Mouse (Mus musculus): ENCODE results near the gene Scube1. TPM values are rescaled to one million over a fixed set of nuclear protein-coding genes. Genes with fewer than 3 reads are reported as not detected.

Scube1 gene
- polyA plus RNA-seq, 1 experiment from 2014 or later, result 12.6 TPM

DNA sequence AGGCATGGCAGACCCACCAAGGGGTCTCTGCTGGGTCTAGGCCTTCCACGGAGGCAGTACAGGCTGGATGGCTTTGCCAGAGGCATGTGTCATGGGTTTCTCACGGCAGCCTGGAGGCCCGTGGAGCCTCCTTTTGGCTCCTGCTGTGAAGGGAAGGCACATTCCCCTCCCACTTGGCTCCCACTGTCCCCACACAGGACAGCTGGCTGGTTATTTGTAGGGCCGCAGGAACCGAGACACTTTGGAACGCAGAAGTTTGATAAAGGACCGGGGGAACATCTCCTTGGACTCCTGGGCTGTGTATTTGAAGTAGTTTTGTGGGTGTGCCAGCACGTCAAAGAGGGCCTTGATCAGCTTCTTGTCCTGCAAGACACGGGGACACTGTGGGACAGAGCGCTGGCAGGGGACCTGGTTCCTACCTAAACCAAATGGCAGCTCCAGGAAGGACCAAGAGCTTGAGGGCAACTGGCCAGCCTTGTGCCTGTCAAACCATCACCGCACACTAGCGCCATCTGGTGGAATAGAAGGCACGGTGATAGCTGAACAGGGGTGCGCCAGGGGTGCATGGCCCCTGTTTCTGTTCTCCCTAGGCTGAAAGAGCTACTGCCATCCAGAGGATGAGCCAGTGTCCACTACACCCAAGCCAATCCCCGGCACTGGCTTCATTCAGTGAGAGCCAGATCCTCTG lies 117.6 kb downstream of the Scube1 start:
- no peak overlapping the region for H3K4me3 ChIP-seq (ENCODE audit: low read depth, low read length)
- H3K4me1 ChIP-seq (ENCODE audit: control insufficient read depth, insufficient read depth, low read length), result no peaks in the 10 kb centered on the region
- no peak overlapping the region for H3K4me2 ChIP-seq (ENCODE audit: low read depth, low read length)
- H3K27me3 ChIP-seq (replicated peaks; ENCODE audit: control insufficient read depth, insufficient read depth, low read length), result no peaks in the 10 kb centered on the region
- peak; percentile 61 for DNase-seq (ENCODE audit: low spot score)
- H3K27ac ChIP-seq (replicated peaks; ENCODE audit: low read depth, low read length), result no peak overlapping the region
- 54% methylated on average over 14 of the region's 15 CpGs for WGBS
- H3K9me3 ChIP-seq (ENCODE audit: control insufficient read depth, low read length), result no peaks in the 10 kb centered on the region
- peak; percentile 49; the same call in 1 of the 2 replicates for ATAC-seq (ENCODE audit: low read depth)
- H3K36me3 ChIP-seq (ENCODE audit: control insufficient read depth, insufficient read depth, low read length), result no peaks in the 10 kb centered on the region
- H3K9ac ChIP-seq (ENCODE audit: low read depth, low read length), result no peak overlapping the region

DNA sequence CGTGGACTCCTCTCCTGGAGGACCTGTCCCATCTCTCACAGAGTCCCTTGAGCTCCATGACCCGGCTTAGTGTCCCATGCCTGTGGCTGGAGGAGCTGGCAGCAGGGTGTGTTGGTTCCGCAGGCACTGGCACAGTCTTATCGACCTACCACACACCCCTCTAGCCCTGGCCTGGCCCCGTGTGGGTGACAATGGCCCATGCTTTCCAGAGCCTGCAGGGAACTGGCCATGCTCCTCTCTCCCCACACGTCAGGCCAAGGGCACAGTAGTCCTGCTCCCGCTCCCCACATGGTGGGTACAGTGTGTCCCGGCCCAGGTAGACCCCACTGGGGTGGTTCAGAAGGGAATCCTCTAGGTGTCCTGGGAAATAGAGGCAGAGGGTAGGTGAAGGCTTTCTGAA lies 118.1 kb downstream of the Scube1 start:
- Histone ChIP-seq H3K27ac (replicated peaks; ENCODE audit: low read depth, low read length) (no peak overlapping the region), H3K9me3 (ENCODE audit: control insufficient read depth, low read length) (no peaks in the 10 kb centered on the region), H3K4me3 (ENCODE audit: low read depth, low read length) (no peak overlapping the region), H3K4me1 (ENCODE audit: control insufficient read depth, insufficient read depth, low read length) (no peaks in the 10 kb centered on the region), H3K9ac (ENCODE audit: low read depth, low read length) (no peak overlapping the region), H3K4me2 (ENCODE audit: low read depth, low read length) (no peak overlapping the region), H3K27me3 (replicated peaks; ENCODE audit: control insufficient read depth, insufficient read depth, low read length) (no peaks in the 10 kb centered on the region), H3K36me3 (ENCODE audit: control insufficient read depth, insufficient read depth, low read length) (no peaks in the 10 kb centered on the region)
- DNase-seq (ENCODE audit: low spot score) (no peak), ATAC-seq (ENCODE audit: low read depth) (no peak)
- WGBS, result 90% methylated on average over 8 of the region's 8 CpGs

DNA sequence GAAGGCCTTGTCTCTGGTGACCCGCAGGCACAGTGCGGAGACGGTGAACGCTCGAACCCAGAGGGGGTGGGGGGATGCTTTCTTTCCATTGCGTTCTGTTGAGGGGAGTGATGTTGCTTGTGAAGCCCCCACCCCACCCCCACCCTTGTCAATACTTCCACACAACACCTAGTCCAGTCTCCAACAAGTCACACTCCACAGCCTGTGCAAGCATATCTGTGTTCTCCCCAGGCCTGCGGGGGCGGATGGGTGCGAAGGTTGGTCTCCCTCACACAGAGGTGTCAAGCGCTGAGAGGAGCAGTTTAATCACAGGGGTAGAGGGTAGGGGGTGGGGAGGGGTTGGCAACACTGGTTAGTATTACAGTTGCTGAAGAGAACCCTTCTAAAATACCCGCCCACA lies 118.6 kb downstream of the Scube1 start:
- no peaks in the 10 kb centered on the region for H3K9me3 ChIP-seq (ENCODE audit: control insufficient read depth, low read length)

DNA sequence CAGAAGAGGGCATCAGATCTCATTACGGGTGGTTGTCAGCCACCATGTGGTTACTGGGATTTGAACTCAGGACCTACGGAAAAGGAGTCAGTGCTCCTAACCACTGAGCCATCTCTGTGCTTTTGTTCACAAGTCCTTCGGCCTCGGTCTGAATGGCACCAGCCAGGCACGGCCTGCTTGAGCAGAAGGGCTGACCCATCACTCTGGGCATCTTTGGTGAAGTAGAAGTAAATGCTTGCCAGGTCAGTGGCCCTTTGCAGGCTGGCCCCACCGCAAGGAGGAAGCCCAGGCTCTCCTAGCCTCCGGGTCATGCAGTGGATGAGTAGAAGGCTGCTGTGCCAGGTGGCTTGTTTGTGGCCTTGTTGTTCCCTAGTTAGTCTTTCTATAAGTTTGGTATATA lies 121.4 kb downstream of the Scube1 start:
- H3K4me2 ChIP-seq (ENCODE audit: low read depth, low read length), result no peak overlapping the region
- no peaks in the 10 kb centered on the region for H3K4me1 ChIP-seq (ENCODE audit: control insufficient read depth, insufficient read depth, low read length)
- H3K9me3 ChIP-seq (ENCODE audit: control insufficient read depth, low read length), result no peaks in the 10 kb centered on the region
- H3K36me3 ChIP-seq (ENCODE audit: control insufficient read depth, insufficient read depth, low read length), result no peaks in the 10 kb centered on the region
- no peak for ATAC-seq (ENCODE audit: low read depth)
- no peak for DNase-seq (ENCODE audit: low spot score)
- no peak overlapping the region for H3K4me3 ChIP-seq (ENCODE audit: low read depth, low read length)
- H3K27me3 ChIP-seq (replicated peaks; ENCODE audit: control insufficient read depth, insufficient read depth, low read length), result no peaks in the 10 kb centered on the region
- H3K27ac ChIP-seq (replicated peaks; ENCODE audit: low read depth, low read length), result no peak overlapping the region
- H3K9ac ChIP-seq (ENCODE audit: low read depth, low read length), result no peak overlapping the region
- 97% methylated on average over 7 of the region's 7 CpGs for WGBS

More for the DNA sequence above, 118.6 kb downstream of the Scube1 start:
- Histone ChIP-seq H3K9ac (ENCODE audit: low read depth, low read length) (no peak overlapping the region), H3K4me3 (ENCODE audit: low read depth, low read length) (no peak overlapping the region), H3K36me3 (ENCODE audit: control insufficient read depth, insufficient read depth, low read length) (no peaks in the 10 kb centered on the region), H3K4me1 (ENCODE audit: control insufficient read depth, insufficient read depth, low read length) (no peaks in the 10 kb centered on the region), H3K4me2 (ENCODE audit: low read depth, low read length) (no peak overlapping the region), H3K27ac (replicated peaks; ENCODE audit: low read depth, low read length) (no peak overlapping the region), H3K27me3 (replicated peaks; ENCODE audit: control insufficient read depth, insufficient read depth, low read length) (no peaks in the 10 kb centered on the region)
- 91% methylated on average over 11 of the region's 11 CpGs for WGBS
- ATAC-seq (ENCODE audit: low read depth), result no peak
- DNase-seq (ENCODE audit: low spot score), result no peak

DNA sequence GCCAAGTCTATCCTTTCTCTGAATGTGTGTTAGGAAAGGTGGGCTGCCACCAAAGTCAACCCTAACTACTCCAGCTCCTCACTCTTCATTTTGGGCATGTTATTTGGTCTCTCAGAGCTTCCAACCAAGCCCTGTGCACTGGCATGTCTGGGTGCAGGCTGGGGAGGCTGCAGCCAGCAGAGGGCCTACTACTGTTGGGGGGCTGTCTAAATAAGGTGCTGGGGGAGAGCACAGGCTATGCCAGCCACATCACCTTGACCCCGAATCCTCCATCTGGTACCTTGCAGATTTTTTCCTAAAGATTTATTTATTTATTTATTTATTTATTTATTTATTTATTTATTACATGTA lies 121.8 kb downstream of the Scube1 start:
- 96% methylated on average over 1 of the region's 1 CpGs for WGBS
- Histone ChIP-seq H3K27ac (replicated peaks; ENCODE audit: low read depth, low read length) (no peak overlapping the region), H3K27me3 (replicated peaks; ENCODE audit: control insufficient read depth, insufficient read depth, low read length) (no peaks in the 10 kb centered on the region), H3K4me3 (ENCODE audit: low read depth, low read length) (no peak overlapping the region), H3K9ac (ENCODE audit: low read depth, low read length) (no peak overlapping the region), H3K4me2 (ENCODE audit: low read depth, low read length) (no peak overlapping the region), H3K36me3 (ENCODE audit: control insufficient read depth, insufficient read depth, low read length) (no peaks in the 10 kb centered on the region), H3K9me3 (ENCODE audit: control insufficient read depth, low read length) (no peaks in the 10 kb centered on the region), H3K4me1 (ENCODE audit: control insufficient read depth, insufficient read depth, low read length) (no peaks in the 10 kb centered on the region)
- no peak for ATAC-seq (ENCODE audit: low read depth)
- DNase-seq (ENCODE audit: low spot score), result no peak

DNA sequence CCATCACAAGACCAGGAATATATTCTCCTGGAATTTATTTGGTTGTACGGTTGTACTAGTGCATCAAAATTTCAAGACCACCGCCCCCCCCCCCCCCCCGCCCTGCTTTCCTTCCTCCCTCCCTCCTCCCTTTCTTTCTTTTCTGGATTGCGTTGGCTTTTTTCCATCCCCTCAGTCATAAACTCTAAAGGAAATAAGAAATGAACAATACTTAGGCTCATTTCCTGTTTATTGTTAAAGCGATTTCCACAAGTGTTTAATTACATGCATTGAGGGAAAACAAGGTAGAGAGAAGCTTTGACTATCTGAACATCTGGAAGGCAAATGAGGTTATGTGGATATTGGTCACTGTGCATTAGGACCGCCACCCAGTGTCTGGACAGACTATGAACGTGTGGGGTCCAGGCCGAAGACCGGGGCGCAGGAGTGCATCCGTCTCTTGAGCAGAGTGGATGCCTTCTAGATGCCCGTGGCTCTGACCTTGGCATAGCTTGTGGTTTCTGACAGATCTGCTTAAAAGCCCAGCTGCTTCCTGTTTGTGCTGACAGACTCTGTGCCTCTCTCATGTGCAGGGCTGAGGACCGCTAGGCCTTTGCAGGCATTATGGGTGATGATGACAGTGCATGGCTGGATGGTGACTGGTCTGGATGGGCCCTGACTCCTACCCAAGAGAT lies 122.3 kb downstream of the Scube1 start:
- H3K27ac ChIP-seq (replicated peaks; ENCODE audit: low read depth, low read length), result no peak overlapping the region
- no peaks in the 10 kb centered on the region for H3K36me3 ChIP-seq (ENCODE audit: control insufficient read depth, insufficient read depth, low read length)
- no peak overlapping the region for H3K4me2 ChIP-seq (ENCODE audit: low read depth, low read length)
- no peaks in the 10 kb centered on the region for H3K4me1 ChIP-seq (ENCODE audit: control insufficient read depth, insufficient read depth, low read length)
- no peak overlapping the region for H3K9ac ChIP-seq (ENCODE audit: low read depth, low read length)
- peak; percentile 45 for DNase-seq (ENCODE audit: low spot score)
- H3K9me3 ChIP-seq (ENCODE audit: control insufficient read depth, low read length), result no peaks in the 10 kb centered on the region
- WGBS, result 75% methylated on average over 13 of the region's 13 CpGs
- H3K4me3 ChIP-seq (ENCODE audit: low read depth, low read length), result no peak overlapping the region
- no peak for ATAC-seq (ENCODE audit: low read depth)
- no peaks in the 10 kb centered on the region for H3K27me3 ChIP-seq (replicated peaks; ENCODE audit: control insufficient read depth, insufficient read depth, low read length)

DNA sequence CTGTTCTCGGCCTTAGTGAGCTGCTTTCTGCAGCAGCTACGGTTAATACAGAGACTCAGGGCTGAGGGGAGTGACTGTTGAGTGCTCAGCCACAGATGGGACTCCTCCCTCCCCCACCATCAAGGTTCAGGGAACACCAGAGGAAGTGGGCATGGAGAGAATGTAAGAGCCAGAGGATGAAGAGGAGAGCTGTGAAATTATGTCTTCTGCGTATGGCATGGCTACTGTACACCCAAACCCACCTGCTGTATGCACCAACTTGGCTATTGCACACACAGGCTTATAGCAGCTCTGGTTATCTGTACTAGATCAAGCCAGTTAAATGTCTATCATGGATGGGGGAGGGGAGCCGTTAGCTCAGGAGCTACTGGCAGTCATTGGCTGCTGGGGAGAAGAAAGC lies 123.6 kb downstream of the Scube1 start:
- ATAC-seq (ENCODE audit: low read depth), result no peak
- Histone ChIP-seq H3K4me1 (ENCODE audit: control insufficient read depth, insufficient read depth, low read length) (no peaks in the 10 kb centered on the region), H3K4me3 (ENCODE audit: low read depth, low read length) (no peak overlapping the region), H3K9ac (ENCODE audit: low read depth, low read length) (no peak overlapping the region), H3K27me3 (replicated peaks; ENCODE audit: control insufficient read depth, insufficient read depth, low read length) (no peaks in the 10 kb centered on the region), H3K27ac (replicated peaks; ENCODE audit: low read depth, low read length) (no peak overlapping the region), H3K36me3 (ENCODE audit: control insufficient read depth, insufficient read depth, low read length) (no peaks in the 10 kb centered on the region), H3K4me2 (ENCODE audit: low read depth, low read length) (no peak overlapping the region), H3K9me3 (ENCODE audit: control insufficient read depth, low read length) (no peaks in the 10 kb centered on the region)
- WGBS, result 63% methylated on average over 4 of the region's 4 CpGs
- DNase-seq (ENCODE audit: low spot score), result no peak

DNA sequence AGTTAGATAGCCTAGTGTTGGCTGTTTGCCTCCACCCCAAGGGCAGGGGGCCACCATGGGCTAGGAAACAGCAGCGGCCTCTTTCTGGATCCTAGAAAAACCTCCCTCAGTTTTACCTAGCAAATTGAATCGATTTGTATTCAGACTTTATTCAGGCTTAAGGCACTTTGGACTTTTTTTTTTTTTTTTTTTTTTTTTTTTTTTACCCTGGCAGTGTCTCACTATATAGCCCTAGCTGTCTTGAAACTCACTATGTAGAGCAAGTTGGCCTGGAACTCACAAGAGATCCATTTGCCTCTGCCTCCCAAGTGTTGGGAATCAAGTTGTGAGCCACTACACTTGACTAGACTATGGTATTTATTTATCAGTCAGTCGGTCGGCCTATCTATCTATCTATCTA lies 128.0 kb downstream of the Scube1 start:
- ATAC-seq (ENCODE audit: low read depth) (no peak), DNase-seq (ENCODE audit: low spot score) (no peak)
- WGBS, result 84% methylated on average over 4 of the region's 4 CpGs
- Histone ChIP-seq H3K4me1 (ENCODE audit: control insufficient read depth, insufficient read depth, low read length) (peaks cover 9% of the 10 kb centered on the region), H3K9me3 (ENCODE audit: control insufficient read depth, low read length) (no peaks in the 10 kb centered on the region), H3K36me3 (ENCODE audit: control insufficient read depth, insufficient read depth, low read length) (no peaks in the 10 kb centered on the region), H3K4me3 (ENCODE audit: low read depth, low read length) (no peak overlapping the region), H3K4me2 (ENCODE audit: low read depth, low read length) (no peak overlapping the region), H3K9ac (ENCODE audit: low read depth, low read length) (no peak overlapping the region), H3K27ac (replicated peaks; ENCODE audit: low read depth, low read length) (no peak overlapping the region), H3K27me3 (replicated peaks; ENCODE audit: control insufficient read depth, insufficient read depth, low read length) (no peaks in the 10 kb centered on the region)

DNA sequence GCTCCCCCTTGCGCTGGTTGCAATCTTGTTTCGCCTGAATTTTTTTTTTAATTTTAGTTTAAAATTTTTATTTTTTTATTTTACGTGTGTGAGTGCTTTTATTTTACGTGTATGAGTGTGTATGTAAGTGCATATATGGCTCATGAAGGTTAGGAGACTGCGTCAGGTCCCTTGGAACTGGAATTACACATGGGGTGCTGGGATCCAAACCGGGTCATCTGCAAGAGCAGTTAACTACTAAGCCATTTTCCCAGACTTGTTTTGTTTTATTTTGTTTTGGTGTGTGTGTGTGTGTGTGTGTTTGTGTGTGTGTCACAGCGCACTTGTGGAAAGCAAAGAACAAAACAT lies 129.5 kb downstream of the Scube1 start:
- ATAC-seq (ENCODE audit: low read depth), result no peak
- Histone ChIP-seq H3K4me1 (ENCODE audit: control insufficient read depth, insufficient read depth, low read length) (peaks cover 9% of the 10 kb centered on the region), H3K4me3 (ENCODE audit: low read depth, low read length) (peak overlapping the region; percentile 68), H3K9me3 (ENCODE audit: control insufficient read depth, low read length) (no peaks in the 10 kb centered on the region), H3K36me3 (ENCODE audit: control insufficient read depth, insufficient read depth, low read length) (no peaks in the 10 kb centered on the region; the same call in 1 of the 2 replicates), H3K27me3 (replicated peaks; ENCODE audit: control insufficient read depth, insufficient read depth, low read length) (no peaks in the 10 kb centered on the region), H3K9ac (ENCODE audit: low read depth, low read length) (peak overlapping the region; percentile 79), H3K4me2 (ENCODE audit: low read depth, low read length) (peak overlapping the region; percentile 72), H3K27ac (replicated peaks; ENCODE audit: low read depth, low read length) (no peak overlapping the region)
- 33% methylated on average over 7 of the region's 7 CpGs for WGBS
- DNase-seq (ENCODE audit: low spot score), result no peak
